Mouse (Mus musculus): ENCODE measurements around the gene Kyat1. TPM values are rescaled to one million over a fixed set of nuclear protein-coding genes. Genes with fewer than 3 reads are reported as not detected.
"Not testable (repeated sequence)": the region's sequence is repeated elsewhere in the genome, so short reads cannot be mapped to it uniquely, and the experiment has no call there.

Gene Kyat1
- polyA plus RNA-seq, 1 experiment from 2014 or later, result 7.6 TPM

DNA sequence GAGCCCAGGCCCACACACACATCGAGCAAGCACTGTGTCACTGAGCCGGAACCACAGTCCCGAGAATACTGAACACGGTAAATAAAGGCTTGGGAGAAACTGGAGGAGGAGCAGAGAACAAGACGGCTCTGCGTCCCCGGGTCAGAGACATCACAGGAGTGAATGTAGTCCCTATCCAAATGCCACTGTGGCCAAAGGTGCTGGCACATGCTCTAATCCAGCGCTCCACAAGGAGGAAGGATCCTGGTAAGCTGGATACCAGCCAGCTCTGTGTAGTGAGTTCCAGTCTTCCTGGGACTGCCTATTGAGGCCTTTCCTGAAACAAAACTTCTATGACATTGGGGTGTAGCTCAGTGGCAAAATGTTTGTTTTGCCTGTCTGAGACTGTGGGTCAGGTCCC lies 53.0 kb downstream of the Kyat1 start:
- Histone ChIP-seq H3K9me3 (ENCODE audit: control insufficient read depth, low read length) (no peaks in the 10 kb centered on the region), H3K27ac (replicated peaks; ENCODE audit: low read depth, low read length) (no peak overlapping the region), H3K36me3 (ENCODE audit: control insufficient read depth, insufficient read depth, low read length) (peaks cover 17% of the 10 kb centered on the region), H3K4me1 (ENCODE audit: control insufficient read depth, insufficient read depth, low read length) (no peaks in the 10 kb centered on the region), H3K4me2 (ENCODE audit: low read depth, severe bottlenecking) (no peak overlapping the region), H3K4me3 (ENCODE audit: low read depth, low read length) (no peak overlapping the region), H3K27me3 (ENCODE audit: control insufficient read depth, insufficient read depth, low read length) (no peaks in the 10 kb centered on the region), H3K9ac (ENCODE audit: low read length) (no peak overlapping the region)
- ATAC-seq (ENCODE audit: insufficient number of reproducible peaks, low FRiP score, low TSS enrichment, low read depth) (no peak), DNase-seq (ENCODE audit: low spot score) (no peak)
- WGBS, result 86% methylated on average over 8 of the region's 8 CpGs

DNA sequence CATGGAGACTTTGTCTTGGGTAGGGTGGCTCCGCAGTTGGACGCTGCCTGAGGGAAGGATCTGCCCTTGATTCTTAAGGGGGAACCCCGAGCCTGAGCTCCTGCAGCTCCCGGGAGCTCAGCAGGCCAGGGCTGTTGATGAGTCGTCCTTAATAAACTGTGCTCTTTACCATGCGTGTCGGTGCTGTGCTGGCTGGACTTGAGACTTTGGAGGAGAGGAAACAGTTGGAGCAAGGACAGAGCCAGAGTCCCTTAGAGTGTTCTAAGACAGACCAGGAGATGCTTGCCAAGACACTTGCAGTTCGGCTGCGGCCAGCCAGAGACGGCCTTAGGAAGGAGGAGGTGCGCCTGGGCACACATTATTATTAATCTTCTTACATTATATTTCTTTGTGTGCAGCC lies 53.8 kb downstream of the Kyat1 start:
- DNase-seq (ENCODE audit: low spot score), result no peak
- H3K9ac ChIP-seq (ENCODE audit: low read length), result no peak overlapping the region
- no peak overlapping the region for H3K4me3 ChIP-seq (ENCODE audit: low read depth, low read length)
- peaks cover 17% of the 10 kb centered on the region for H3K36me3 ChIP-seq (ENCODE audit: control insufficient read depth, insufficient read depth, low read length)
- ATAC-seq (ENCODE audit: insufficient number of reproducible peaks, low FRiP score, low TSS enrichment, low read depth), result no peak
- no peak overlapping the region for H3K4me2 ChIP-seq (ENCODE audit: low read depth, severe bottlenecking)
- WGBS, result 90% methylated on average over 11 of the region's 11 CpGs
- H3K27me3 ChIP-seq (ENCODE audit: control insufficient read depth, insufficient read depth, low read length), result no peaks in the 10 kb centered on the region
- no peak overlapping the region for H3K27ac ChIP-seq (replicated peaks; ENCODE audit: low read depth, low read length)
- no peaks in the 10 kb centered on the region for H3K4me1 ChIP-seq (ENCODE audit: control insufficient read depth, insufficient read depth, low read length)
- no peaks in the 10 kb centered on the region for H3K9me3 ChIP-seq (ENCODE audit: control insufficient read depth, low read length)

DNA sequence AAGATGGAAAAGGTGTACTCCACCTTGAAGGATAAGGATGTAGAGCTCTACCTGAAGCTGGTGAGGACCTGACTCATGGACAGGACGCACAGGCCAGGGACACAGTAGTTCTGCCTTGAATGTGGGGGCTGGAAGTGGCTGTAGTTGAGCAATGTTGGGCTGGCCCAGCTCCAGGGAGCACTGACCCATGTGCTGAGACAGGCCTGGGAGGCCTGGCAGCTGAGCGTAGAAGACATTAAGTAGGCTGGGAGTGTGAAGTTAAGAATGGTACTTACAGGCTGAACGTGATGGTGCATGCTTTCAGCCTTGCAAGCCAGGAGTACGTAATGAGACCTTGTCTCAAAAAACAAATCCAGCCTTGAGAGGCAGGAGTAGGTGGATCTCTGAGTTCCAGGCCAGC lies 58.2 kb downstream of the Kyat1 start:
- no peak for DNase-seq (ENCODE audit: low spot score)

DNA sequence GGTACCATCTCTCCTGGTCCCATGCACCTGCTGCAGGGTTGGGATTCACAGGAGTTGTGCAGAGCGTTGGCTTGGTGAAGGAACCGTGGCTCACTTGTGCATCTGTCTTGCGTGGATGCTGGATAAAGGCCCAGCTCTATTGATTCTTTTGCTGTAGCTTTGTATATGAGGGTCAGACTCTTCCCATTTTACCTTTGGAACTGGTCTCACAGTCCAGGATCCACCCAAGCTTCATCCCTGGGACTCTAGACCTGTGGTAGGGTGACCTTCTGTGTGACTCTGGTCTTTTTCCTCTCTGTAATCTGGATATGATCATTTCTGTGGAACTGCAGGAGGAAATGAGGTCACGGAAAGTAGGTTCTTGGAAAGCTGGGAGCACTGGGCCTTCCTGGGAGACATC lies 61.2 kb downstream of the Kyat1 start:
- Histone ChIP-seq H3K4me2 (ENCODE audit: low read depth, severe bottlenecking) (no peak overlapping the region), H3K27me3 (ENCODE audit: control insufficient read depth, insufficient read depth, low read length) (no peaks in the 10 kb centered on the region), H3K4me3 (ENCODE audit: low read depth, low read length) (no peak overlapping the region), H3K9me3 (ENCODE audit: control insufficient read depth, low read length) (no peaks in the 10 kb centered on the region), H3K4me1 (ENCODE audit: control insufficient read depth, insufficient read depth, low read length) (no peaks in the 10 kb centered on the region), H3K27ac (replicated peaks; ENCODE audit: low read depth, low read length) (no peak overlapping the region), H3K9ac (ENCODE audit: low read length) (no peak overlapping the region), H3K36me3 (ENCODE audit: control insufficient read depth, insufficient read depth, low read length) (peaks cover 27% of the 10 kb centered on the region)
- DNase-seq (ENCODE audit: low spot score) (no peak), ATAC-seq (ENCODE audit: insufficient number of reproducible peaks, low FRiP score, low TSS enrichment, low read depth) (no peak)
- 94% methylated on average over 4 of the region's 4 CpGs for WGBS

More for the DNA sequence above, 58.2 kb downstream of the Kyat1 start:
- Histone ChIP-seq H3K4me1 (ENCODE audit: control insufficient read depth, insufficient read depth, low read length) (no peaks in the 10 kb centered on the region), H3K9ac (ENCODE audit: low read length) (no peak overlapping the region), H3K4me3 (ENCODE audit: low read depth, low read length) (no peak overlapping the region), H3K27ac (replicated peaks; ENCODE audit: low read depth, low read length) (no peak overlapping the region), H3K4me2 (ENCODE audit: low read depth, severe bottlenecking) (no peak overlapping the region), H3K9me3 (ENCODE audit: control insufficient read depth, low read length) (no peaks in the 10 kb centered on the region), H3K36me3 (ENCODE audit: control insufficient read depth, insufficient read depth, low read length) (peaks cover 32% of the 10 kb centered on the region), H3K27me3 (ENCODE audit: control insufficient read depth, insufficient read depth, low read length) (no peaks in the 10 kb centered on the region)
- 95% methylated on average over 4 of the region's 4 CpGs for WGBS
- no peak for ATAC-seq (ENCODE audit: insufficient number of reproducible peaks, low FRiP score, low TSS enrichment, low read depth)

DNA sequence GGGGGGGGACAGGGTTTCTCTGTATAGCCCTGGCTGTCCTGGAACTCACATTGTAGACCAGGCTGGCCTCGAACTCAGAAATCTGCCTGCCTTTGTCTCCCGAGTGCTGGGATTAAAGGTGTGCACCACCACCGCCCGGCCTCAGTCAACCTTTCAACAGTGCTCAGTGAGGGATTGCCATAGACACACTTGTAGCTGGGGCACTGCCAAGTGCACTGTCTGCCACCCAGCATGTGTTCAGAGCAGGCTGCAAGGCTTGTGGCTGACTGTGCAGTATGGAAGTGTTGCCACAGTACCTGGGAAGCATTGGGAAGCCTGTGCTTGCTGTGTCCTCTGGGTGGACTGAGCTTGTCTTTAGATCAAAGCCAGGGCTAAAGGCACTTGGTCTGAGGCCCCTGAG lies 65.6 kb downstream of the Kyat1 start:
- H3K36me3 ChIP-seq (ENCODE audit: control insufficient read depth, insufficient read depth, low read length), result peaks cover 25% of the 10 kb centered on the region

DNA sequence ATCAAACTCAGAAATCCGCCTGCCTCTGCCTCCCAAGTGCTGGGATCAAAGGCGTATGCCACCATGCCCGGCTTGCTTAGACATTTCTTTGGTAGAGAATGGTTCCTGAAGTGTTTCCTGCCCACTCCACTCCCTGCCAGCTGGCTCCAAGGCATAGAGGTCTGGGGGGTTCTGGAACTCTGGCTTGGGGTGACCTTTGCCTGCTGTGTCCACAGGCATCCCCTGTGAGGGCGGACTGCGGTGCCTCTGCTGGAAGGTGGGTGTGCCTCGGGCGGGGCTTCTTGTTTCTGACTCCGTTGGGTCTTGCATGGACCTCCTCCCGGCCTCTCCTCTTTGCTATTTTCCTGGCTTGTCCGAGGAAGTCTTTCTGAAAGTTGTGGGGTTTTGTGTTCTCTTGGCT lies 69.2 kb downstream of the Kyat1 start:
- no peak overlapping the region for H3K4me3 ChIP-seq (ENCODE audit: low read depth, low read length)
- H3K4me2 ChIP-seq (ENCODE audit: low read depth, severe bottlenecking), result no peak overlapping the region
- H3K9ac ChIP-seq (ENCODE audit: low read length), result no peak overlapping the region
- DNase-seq (ENCODE audit: low spot score) (no peak), ATAC-seq (ENCODE audit: insufficient number of reproducible peaks, low FRiP score, low TSS enrichment, low read depth) (no peak)
- H3K27ac ChIP-seq (replicated peaks; ENCODE audit: low read depth, low read length), result no peak overlapping the region
- H3K4me1 ChIP-seq (ENCODE audit: control insufficient read depth, insufficient read depth, low read length), result peaks cover 10% of the 10 kb centered on the region
- H3K9me3 ChIP-seq (ENCODE audit: control insufficient read depth, low read length), result no peaks in the 10 kb centered on the region
- H3K36me3 ChIP-seq (ENCODE audit: control insufficient read depth, insufficient read depth, low read length), result peaks cover 9% of the 10 kb centered on the region
- WGBS, result 91% methylated on average over 10 of the region's 10 CpGs
- H3K27me3 ChIP-seq (ENCODE audit: control insufficient read depth, insufficient read depth, low read length), result no peaks in the 10 kb centered on the region

More for the DNA sequence above, 65.6 kb downstream of the Kyat1 start:
- not testable (repeated sequence) for H3K27me3 ChIP-seq (ENCODE audit: control insufficient read depth, insufficient read depth, low read length); DNase-seq (ENCODE audit: low spot score); H3K9me3 ChIP-seq (ENCODE audit: control insufficient read depth, low read length); ATAC-seq (ENCODE audit: insufficient number of reproducible peaks, low FRiP score, low TSS enrichment, low read depth); H3K27ac ChIP-seq (replicated peaks; ENCODE audit: low read depth, low read length); H3K4me3 ChIP-seq (ENCODE audit: low read depth, low read length); H3K9ac ChIP-seq (ENCODE audit: low read length); H3K4me1 ChIP-seq (ENCODE audit: control insufficient read depth, insufficient read depth, low read length); H3K4me2 ChIP-seq (ENCODE audit: low read depth, severe bottlenecking)
- 91% methylated on average over 4 of the region's 4 CpGs for whole genome bisulfite sequencing

Other genes with a start within 250 kb of the Kyat1 start
- gene Sptan1, start 240.3 kb downstream of the Kyat1 start, polyA plus RNA-seq (2014; fragmentation: Nextera tagmentation; extraction: Ambion mirVana), result 89.9 and 103 TPM in 2 replicates
- gene Wdr34, start 157.0 kb downstream of the Kyat1 start, polyA plus RNA-seq (2014; fragmentation: Nextera tagmentation; extraction: Ambion mirVana), result 32.6 and 32.8 TPM in 2 replicates
- 780 and 808 TPM in 2 replicates for gene Set, start 148.5 kb downstream of the Kyat1 start, polyA plus RNA-seq (2014; fragmentation: Nextera tagmentation; extraction: Ambion mirVana)
- 9.0 and 10.6 TPM in 2 replicates for gene Pkn3, start 128.2 kb downstream of the Kyat1 start, polyA plus RNA-seq (2014; fragmentation: Nextera tagmentation; extraction: Ambion mirVana)
- 32.1 and 34.1 TPM in 2 replicates for gene Zdhhc12, start 112.2 kb downstream of the Kyat1 start, polyA plus RNA-seq (2014; fragmentation: Nextera tagmentation; extraction: Ambion mirVana)
- gene Zer1, start 81.3 kb downstream of the Kyat1 start, polyA plus RNA-seq (2014; fragmentation: Nextera tagmentation; extraction: Ambion mirVana), result 6.7 and 8.7 TPM in 2 replicates
- 14.2 and 16.8 TPM in 2 replicates for gene Tbc1d13, start 72.1 kb downstream of the Kyat1 start, polyA plus RNA-seq (2014; fragmentation: Nextera tagmentation; extraction: Ambion mirVana)
- 18.3 and 20.7 TPM in 2 replicates for gene Endog, start 34.4 kb downstream of the Kyat1 start, polyA plus RNA-seq (2014; fragmentation: Nextera tagmentation; extraction: Ambion mirVana)
- gene Spout1, start 27.4 kb downstream of the Kyat1 start, polyA plus RNA-seq (2014; fragmentation: Nextera tagmentation; extraction: Ambion mirVana), result 91.6 and 92.6 TPM in 2 replicates
- 58.2 and 58.3 TPM in 2 replicates for gene Lrrc8a, start 31.9 kb upstream of the Kyat1 start, polyA plus RNA-seq (2014; fragmentation: Nextera tagmentation; extraction: Ambion mirVana)
- gene Gm28035, start 34.7 kb upstream of the Kyat1 start, polyA plus RNA-seq (2014; fragmentation: Nextera tagmentation; extraction: Ambion mirVana), result 0.09 TPM in 1 of 2 replicates, not detected in the other
- gene Phyhd1, start 60.4 kb upstream of the Kyat1 start, polyA plus RNA-seq (2014; fragmentation: Nextera tagmentation; extraction: Ambion mirVana), result 3.3 and 3.7 TPM in 2 replicates
- gene Gm28038, start 75.2 kb upstream of the Kyat1 start, polyA plus RNA-seq (2014; fragmentation: Nextera tagmentation; extraction: Ambion mirVana), result not detected in 2 replicates
- gene Dolk, start 80.5 kb upstream of the Kyat1 start, polyA plus RNA-seq (2014; fragmentation: Nextera tagmentation; extraction: Ambion mirVana), result 24.9 and 25.0 TPM in 2 replicates
- 69.0 and 73.7 TPM in 2 replicates for gene Nup188, start 80.5 kb upstream of the Kyat1 start, polyA plus RNA-seq (2014; fragmentation: Nextera tagmentation; extraction: Ambion mirVana)
- gene Sh3glb2, start 153.5 kb upstream of the Kyat1 start, polyA plus RNA-seq (2014; fragmentation: Nextera tagmentation; extraction: Ambion mirVana), result 49.0 and 59.9 TPM in 2 replicates
- gene Miga2, start 158.4 kb upstream of the Kyat1 start, polyA plus RNA-seq (2014; fragmentation: Nextera tagmentation; extraction: Ambion mirVana), result 19.5 and 20.1 TPM in 2 replicates
- 33.0 and 33.1 TPM in 2 replicates for gene Dolpp1, start 186.4 kb upstream of the Kyat1 start, polyA plus RNA-seq (2014; fragmentation: Nextera tagmentation; extraction: Ambion mirVana)
- 25.6 and 27.9 TPM in 2 replicates for gene Crat, start 210.0 kb upstream of the Kyat1 start, polyA plus RNA-seq (2014; fragmentation: Nextera tagmentation; extraction: Ambion mirVana)
- 74.4 and 83.3 TPM in 2 replicates for gene Ptpa, start 210.2 kb upstream of the Kyat1 start, polyA plus RNA-seq (2014; fragmentation: Nextera tagmentation; extraction: Ambion mirVana)